Mouse (Mus musculus) embryonic facial prominence, embryonic 14.5 days (tissue): ENCODE measurements at regions not wholly inside any gene's neighbourhood (a gene's known extent, or its start where the extent isn't known, plus 50 kb on each side); places are given as distances from the start of the nearest gene placed in this dataset.

Source experiments
- ATAC-seq: fragments of 200-750 bp; cut with Nextera tagmentation; 2 replicates; pipeline ENCODE4 v1.8.0; 2017; ENCODE audit warnings: low read depth, moderate number of reproducible peaks, moderate TSS enrichment
- DNase-seq: peaks from one replicate; pipeline ENCODE4 v3.0.0-alpha.2; 2015; ENCODE audit warnings: low spot score
- H3K27ac ChIP-seq: fragments of 300-500 bp; sonication (generic); replicated peaks from 2 replicates; pipeline ENCODE4 v1.5.1; 2014; ENCODE audit warnings: low read depth, mild to moderate bottlenecking, low read length, moderate library complexity
- H3K27me3 ChIP-seq: fragments of 300-500 bp; sonication (generic); replicated peaks from 2 replicates; pipeline ENCODE4 v1.6.1; 2014; ENCODE audit warnings: low read length; ENCODE audit not compliant: control insufficient read depth, insufficient read depth
- H3K36me3 ChIP-seq: fragments of 300-500 bp; sonication (generic); 2 replicates; pipeline ENCODE4 v1.6.1; 2014; ENCODE audit warnings: low read length, mixed read lengths; ENCODE audit not compliant: control insufficient read depth, insufficient read depth
- H3K4me1 ChIP-seq: fragments of 300-500 bp; sonication (generic); 2 replicates; pipeline ENCODE4 v1.6.1; 2014; ENCODE audit warnings: antibody characterized with exemption, low read length; ENCODE audit not compliant: control insufficient read depth, insufficient read depth
- H3K4me2 ChIP-seq: fragments of 300-500 bp; sonication (generic); 2 replicates; pipeline ENCODE4 v1.6.1; 2014; ENCODE audit warnings: low read depth, mild to moderate bottlenecking, low read length, moderate library complexity, mixed read lengths
- H3K4me3 ChIP-seq: fragments of 300-500 bp; sonication (generic); 2 replicates; pipeline ENCODE4 v1.5.1; 2014; ENCODE audit warnings: low read depth, mild to moderate bottlenecking, low read length
- H3K9ac ChIP-seq: fragments of 300-500 bp; sonication (generic); 2 replicates; pipeline ENCODE4 v1.6.1; 2014; ENCODE audit warnings: low read depth, mild to moderate bottlenecking, low read length, moderate library complexity, mixed read lengths
- H3K9me3 ChIP-seq: fragments of 300-500 bp; sonication (generic); 2 replicates; pipeline ENCODE4 v1.6.1; 2016; ENCODE audit warnings: low read length; ENCODE audit not compliant: control insufficient read depth
- WGBS: fragments of 180-500 bp; shearing (Covaris S2); extraction: QIAGEN DNeasy Blood & Tissue Kit; methylation state at CpG from one replicate; pipeline ENCODE4 v1.1.7; 2014; 5-methylcytosine and 5-hydroxymethylcytosine counted together

DNA sequence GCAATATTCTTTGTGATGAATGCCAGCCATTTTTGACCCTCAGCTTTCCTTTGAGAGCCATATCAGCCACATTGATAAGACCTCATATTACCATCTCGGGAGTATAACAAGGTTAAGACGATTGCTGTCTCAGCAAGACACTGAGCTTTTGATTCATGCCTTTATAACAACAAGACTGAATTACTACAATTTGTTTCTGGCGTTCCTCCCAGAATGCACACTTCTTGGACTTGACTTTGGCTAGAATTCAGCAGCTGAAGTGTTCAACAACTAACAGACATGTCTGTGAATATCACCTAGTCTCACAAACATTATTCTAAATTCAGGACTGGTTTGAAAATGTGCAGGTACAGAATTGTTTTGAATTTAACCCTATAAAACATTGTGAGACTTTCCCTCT, 324.5 kb downstream of the Dnajb9 start:
- no peak overlapping the region for H3K4me3 ChIP-seq

GRCm38 (mm10) chr12:43860479-43860878, 349.6 kb downstream of the Dnajb9 start:
- ATAC-seq, result no peak
- Histone ChIP-seq H3K9me3 (no peaks in the 10 kb centered on the region), H3K9ac (no peak overlapping the region), H3K4me2 (no peak overlapping the region), H3K4me3 (no peak overlapping the region), H3K4me1 (no peaks in the 10 kb centered on the region), H3K27me3 (no peaks in the 10 kb centered on the region), H3K36me3 (no peaks in the 10 kb centered on the region), H3K27ac (no peak overlapping the region)
- no peak for DNase-seq
- 100% methylated on average over 1 of the region's 1 CpGs for WGBS

More for the DNA sequence above, 324.5 kb downstream of the Dnajb9 start:
- DNase-seq (peak; percentile 85), ATAC-seq (no peak)
- no peaks in the 10 kb centered on the region for H3K9me3 ChIP-seq
- H3K4me2 ChIP-seq, result no peak overlapping the region
- H3K36me3 ChIP-seq, result no peaks in the 10 kb centered on the region
- H3K27ac ChIP-seq, result no peak overlapping the region
- H3K27me3 ChIP-seq, result no peaks in the 10 kb centered on the region
- WGBS, result 35% methylated on average over 3 of the region's 3 CpGs
- H3K9ac ChIP-seq, result no peak overlapping the region
- no peaks in the 10 kb centered on the region for H3K4me1 ChIP-seq

GRCm38 (mm10) chr12:43856370-43856769, 353.8 kb downstream of the Dnajb9 start:
- DNase-seq (peak; percentile 58), ATAC-seq (0 out of 2 replicates have a peak, but pooled peaks have one; percentile 22)
- Histone ChIP-seq H3K9ac (no peak overlapping the region), H3K36me3 (no peaks in the 10 kb centered on the region), H3K4me2 (no peak overlapping the region), H3K27me3 (no peaks in the 10 kb centered on the region), H3K9me3 (no peaks in the 10 kb centered on the region), H3K4me3 (no peak overlapping the region), H3K4me1 (no peaks in the 10 kb centered on the region), H3K27ac (no peak overlapping the region)
- 25% methylated on average over 4 of the region's 4 CpGs for WGBS

DNA sequence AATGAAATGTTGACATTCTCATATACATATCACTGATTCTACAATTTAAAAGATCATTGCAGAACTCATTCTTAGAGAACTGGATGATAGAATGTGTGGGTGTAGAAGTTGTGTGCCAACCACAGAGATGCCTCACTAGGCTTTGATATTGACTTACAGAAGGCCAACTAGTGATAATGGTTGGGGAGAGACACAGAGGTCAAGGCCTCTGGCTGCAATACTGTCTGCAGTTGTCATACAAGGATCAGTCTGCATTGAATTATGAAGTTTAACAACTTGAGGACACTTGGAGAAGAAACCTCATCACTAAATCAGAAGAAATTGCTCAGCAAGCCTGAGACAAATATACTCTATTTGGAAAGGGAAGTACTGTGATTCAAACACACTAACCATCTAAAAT, 357.9 kb downstream of the Dnajb9 start:
- no peaks in the 10 kb centered on the region for H3K4me1 ChIP-seq
- no peak overlapping the region for H3K4me3 ChIP-seq
- no peak for DNase-seq

GRCm38 (mm10) chr12:43851264-43852009, 358.7 kb downstream of the Dnajb9 start:
- no peak for DNase-seq
- H3K9ac ChIP-seq, result no peak overlapping the region
- no peak for ATAC-seq
- H3K9me3 ChIP-seq, result no peaks in the 10 kb centered on the region
- H3K4me2 ChIP-seq, result no peak overlapping the region
- WGBS, result 61% methylated on average over 4 of the region's 4 CpGs
- no peaks in the 10 kb centered on the region for H3K36me3 ChIP-seq
- no peak overlapping the region for H3K4me3 ChIP-seq
- H3K4me1 ChIP-seq, result no peaks in the 10 kb centered on the region
- H3K27me3 ChIP-seq, result no peaks in the 10 kb centered on the region
- no peak overlapping the region for H3K27ac ChIP-seq

More for the DNA sequence above, 357.9 kb downstream of the Dnajb9 start:
- no peak overlapping the region for H3K27ac ChIP-seq
- no peak for ATAC-seq
- H3K27me3 ChIP-seq, result no peaks in the 10 kb centered on the region
- no peak overlapping the region for H3K4me2 ChIP-seq
- no peaks in the 10 kb centered on the region for H3K36me3 ChIP-seq
- no peaks in the 10 kb centered on the region for H3K9me3 ChIP-seq
- H3K9ac ChIP-seq, result no peak overlapping the region

- Histone ChIP-seq H3K36me3 (no peaks in the 10 kb centered on the region), H3K4me3 (no peak overlapping the region), H3K27ac (no peak overlapping the region), H3K9ac (no peak overlapping the region), H3K4me2 (no peak overlapping the region), H3K4me1 (no peaks in the 10 kb centered on the region), H3K9me3 (no peaks in the 10 kb centered on the region), H3K27me3 (no peaks in the 10 kb centered on the region)
- 58% methylated on average over 5 of the region's 5 CpGs for WGBS
- DNase-seq, result peak; percentile 2
- ATAC-seq, result no peak
Observed at GRCm38 (mm10) chr12:43843907-43844537, 366.1 kb downstream of the Dnajb9 start.

- Histone ChIP-seq H3K4me1 (no peaks in the 10 kb centered on the region), H3K4me2 (no peak overlapping the region), H3K4me3 (no peak overlapping the region), H3K27ac (no peak overlapping the region), H3K27me3 (no peaks in the 10 kb centered on the region), H3K9me3 (peaks cover 3% of the 10 kb centered on the region; the same call in 1 of the 2 replicates), H3K9ac (no peak overlapping the region), H3K36me3 (no peaks in the 10 kb centered on the region)
- ATAC-seq (no peak), DNase-seq (no peak)
- WGBS, result 73% methylated on average over 1 of the region's 1 CpGs
Observed at GRCm38 (mm10) chr12:43831976-43832375, 378.1 kb downstream of the Dnajb9 start.

- Histone ChIP-seq H3K9ac (no peak overlapping the region), H3K9me3 (no peaks in the 10 kb centered on the region), H3K4me3 (no peak overlapping the region), H3K27me3 (no peaks in the 10 kb centered on the region), H3K4me1 (no peaks in the 10 kb centered on the region), H3K27ac (no peak overlapping the region), H3K36me3 (no peaks in the 10 kb centered on the region), H3K4me2 (no peak overlapping the region)
- ATAC-seq, result no peak
- DNase-seq, result no peak
Observed at GRCm38 (mm10) chr12:43828641-43829040, 381.5 kb downstream of the Dnajb9 start.

- Histone ChIP-seq H3K9me3 (no peaks in the 10 kb centered on the region), H3K9ac (no peak overlapping the region), H3K27me3 (no peaks in the 10 kb centered on the region), H3K27ac (no peak overlapping the region), H3K4me2 (no peak overlapping the region), H3K4me1 (no peaks in the 10 kb centered on the region), H3K36me3 (no peaks in the 10 kb centered on the region), H3K4me3 (no peak overlapping the region)
- no peak for ATAC-seq
- 75% methylated on average over 6 of the region's 6 CpGs for WGBS
- no peak for DNase-seq
Observed at GRCm38 (mm10) chr12:43827901-43828300, 382.2 kb downstream of the Dnajb9 start.
